ENCODE assay signal across 9 mouse cellular contexts in the genomic region with DNA sequence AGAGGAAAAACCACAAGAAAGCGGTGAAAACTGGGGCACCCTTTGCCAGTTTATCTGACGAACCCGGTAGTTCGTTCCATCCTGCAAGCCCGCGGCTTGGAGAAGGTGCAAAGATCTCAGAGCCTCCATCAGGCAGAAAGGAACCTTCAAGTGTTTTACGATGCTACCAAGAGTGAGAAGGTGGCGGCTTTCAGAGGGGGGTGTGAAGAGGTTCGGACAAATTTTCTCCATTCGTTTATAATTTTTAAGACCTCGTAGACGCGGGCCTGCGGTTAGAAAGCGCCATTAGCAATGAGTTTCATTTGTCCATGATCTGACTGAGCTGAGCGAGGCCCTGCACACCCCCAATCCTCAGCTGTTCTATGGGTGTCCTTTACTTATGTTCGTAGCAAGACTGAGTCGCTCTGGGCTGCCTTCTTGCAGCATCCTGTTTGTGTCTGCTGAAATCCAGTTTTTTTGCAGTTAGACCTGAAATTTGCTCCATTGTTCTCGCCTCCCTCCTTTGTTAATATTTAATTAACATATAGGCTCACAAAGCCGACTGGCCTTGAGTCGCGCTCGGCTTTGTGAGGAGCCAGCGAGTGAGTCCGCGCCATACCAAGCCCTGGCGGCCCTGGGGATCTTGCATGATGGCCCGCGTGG. TPM values are rescaled to one million over a fixed set of nuclear protein-coding genes. Genes with fewer than 3 reads are reported as not detected.
DNase-seq lines count a peak whose midpoint lies in the region; ATAC-seq and TF ChIP-seq lines count a peak whose summit lies in the region.
"Had no signal": no experiment of that assay in that cellular context is flagged by ENCODE, and none has a peak within 500 bp of the region (broad histone marks: within the 10 kb centered on the region; RNA-seq: fewer than 3 reads in every experiment).

No protein-coding gene starts in this region.

- 1% methylated on average over 29 of the region's 29 CpGs for WGBS in lung, embryonic 14.5 days
- 3% methylated on average over 29 of the region's 29 CpGs for WGBS in intestine, postnatal 0 days
- under 1% methylated on average over 29 of the region's 29 CpGs for WGBS in neural tube, embryonic 11.5 days

- peak; percentile 21 for DNase-seq in adrenal gland, postnatal 14 days
- no peak for DNase-seq in adrenal gland, postnatal 10 days
- peak; percentile 46 for DNase-seq in lung, embryonic 14.5 days
- no peak for DNase-seq in lung, adult 18-20 months
- DNase-seq in neural tube, embryonic 11.5 days (ENCODE audit: low spot score), result peak; percentile 38
- DNase-seq in frontal cortex, postnatal 25 days (ENCODE audit: low spot score in 2 of 2), result no peak
- no peak for DNase-seq in gastrocnemius, adult 18-20 months (ENCODE audit: low spot score)

- peaks cover 92% of the 10 kb centered on the region for H3K27me3 ChIP-seq in lung, embryonic 14.5 days (ENCODE audit: insufficient read depth, low read length)
- peaks cover 92% of the 10 kb centered on the region for H3K27me3 ChIP-seq in intestine, postnatal 0 days (replicated peaks; ENCODE audit: control insufficient read depth, insufficient read depth, low read length)
- H3K27me3 ChIP-seq in neural tube, embryonic 11.5 days (ENCODE audit: control insufficient read depth, insufficient read depth, low read length), result peaks cover 95% of the 10 kb centered on the region

- no peak overlapping the region for H3K9ac ChIP-seq in lung, embryonic 14.5 days
- H3K9ac ChIP-seq in intestine, postnatal 0 days (ENCODE audit: low read depth, low read length), result no peak overlapping the region
- no peak overlapping the region for H3K9ac ChIP-seq in neural tube, embryonic 11.5 days (ENCODE audit: low read length)
- H3K9ac ChIP-seq: limb, embryonic 12.5 days had no signal

- no peaks in the 10 kb centered on the region for H3K4me1 ChIP-seq in lung, embryonic 14.5 days (ENCODE audit: insufficient read depth)
- no peaks in the 10 kb centered on the region; the same call in 1 of the 2 replicates for H3K4me1 ChIP-seq in intestine, postnatal 0 days (replicated peaks; ENCODE audit: control insufficient read depth, insufficient read depth, low read length)
- H3K4me1 ChIP-seq in neural tube, embryonic 11.5 days (ENCODE audit: control insufficient read depth, insufficient read depth, low read length), result peaks cover 9% of the 10 kb centered on the region; the same call in 1 of the 2 replicates

- no peak for ATAC-seq in lung, embryonic 14.5 days (ENCODE audit: insufficient read depth)
- no peak for ATAC-seq in intestine, postnatal 0 days
- no peak for ATAC-seq in neural tube, embryonic 11.5 days (ENCODE audit: insufficient read depth, low FRiP score, low TSS enrichment)

- H3K4me3 ChIP-seq in lung, embryonic 14.5 days (ENCODE audit: low read depth, low read length), result no peak overlapping the region
- H3K4me3 ChIP-seq in intestine, postnatal 0 days (ENCODE audit: low read depth, low read length), result peak overlapping the region; percentile 35
- H3K4me3 ChIP-seq in neural tube, embryonic 11.5 days (ENCODE audit: low read depth, low read length), result no peak overlapping the region

- H3K36me3 ChIP-seq in lung, embryonic 14.5 days (ENCODE audit: insufficient read depth), result no peaks in the 10 kb centered on the region
- no peaks in the 10 kb centered on the region for H3K36me3 ChIP-seq in intestine, postnatal 0 days (ENCODE audit: control insufficient read depth, insufficient read depth)
- H3K36me3 ChIP-seq in neural tube, embryonic 11.5 days (ENCODE audit: control insufficient read depth, insufficient read depth, low read length), result no peaks in the 10 kb centered on the region
- H3K36me3 ChIP-seq: limb, embryonic 12.5 days had no signal

- H3K27ac ChIP-seq in lung, embryonic 14.5 days (ENCODE audit: low read depth), result no peak overlapping the region
- no peak overlapping the region for H3K27ac ChIP-seq in intestine, postnatal 0 days (ENCODE audit: low read depth, low read length)
- H3K27ac ChIP-seq in neural tube, embryonic 11.5 days (ENCODE audit: low read depth, low read length), result no peak overlapping the region
- H3K27ac ChIP-seq: limb, embryonic 12.5 days had no signal

- H3K4me2 ChIP-seq in lung, embryonic 14.5 days, result no peak overlapping the region
- H3K4me2 ChIP-seq in intestine, postnatal 0 days (replicated peaks; ENCODE audit: low read depth), result peak overlapping the region; percentile 52
- H3K4me2 ChIP-seq in neural tube, embryonic 11.5 days (ENCODE audit: low read depth), result no peak overlapping the region

- no peaks in the 10 kb centered on the region for H3K9me3 ChIP-seq in lung, embryonic 14.5 days (ENCODE audit: low read depth, low read length)
- H3K9me3 ChIP-seq in intestine, postnatal 0 days (ENCODE audit: control insufficient read depth), result no peaks in the 10 kb centered on the region
- H3K9me3 ChIP-seq in neural tube, embryonic 11.5 days (ENCODE audit: control insufficient read depth, low read length), result no peaks in the 10 kb centered on the region
- H3K9me3 ChIP-seq: limb, embryonic 12.5 days had no signal

- no peak for TF ChIP-seq CTCF in lung, embryonic 14.5 days (IDR thresholded peaks at IDR 0.05; ENCODE audit: low read depth)
- TF ChIP-seq CTCF in intestine, postnatal 0 days (IDR thresholded peaks at IDR 0.05; ENCODE audit: low read depth), result no peak

RNA-seq across cellular contexts. Expression of a gene that starts 2.2 kb away (rescaled TPM):
- total RNA-seq in adrenal gland, postnatal 14 days (2021), result 0.19 and 0.30 TPM in 2 replicates
- total RNA-seq in adrenal gland, postnatal 10 days (2021), result not detected
- polyA plus RNA-seq in lung, embryonic 14.5 days (2014; fragmentation: Nextera tagmentation; extraction: Ambion mirVana), result not detected in 2 replicates
- not detected in 2 replicates for polyA plus RNA-seq in intestine, postnatal 0 days (2015; fragmentation: Nextera tagmentation; extraction: Ambion mirVana)
- not detected in 2 replicates for polyA plus RNA-seq in neural tube, embryonic 11.5 days (2014; fragmentation: Nextera tagmentation; extraction: Ambion mirVana)
- under 1 TPM; 0.21 to 0.23 TPM for total RNA-seq in gastrocnemius, adult 18-20 months (2021)
- polyA plus RNA-seq: limb, embryonic 12.5 days had no signal

Comparison
In these comparisons a context has a peak if more than half of its experiments do, and no peak if none do; other contexts are left out.
1. DNase-seq: peak in adrenal gland, postnatal 14 days (single experiment), lung, embryonic 14.5 days (single experiment) and neural tube, embryonic 11.5 days (single experiment); none in adrenal gland, postnatal 10 days (single experiment), lung, adult 18-20 months (0 of 2), frontal cortex, postnatal 25 days (0 of 2) and gastrocnemius, adult 18-20 months (single experiment).